Mouse (Mus musculus) B cell, adult 2 months (primary cell): ENCODE data around the gene Asic3.

Experiments used
- DNase-seq, 2 experiments: peaks; one replicate each; pipeline ENCODE4 v3.0.0; 2022

Asic3 gene

GRCm38 (mm10) chr5:24388246-24388915 lies 24.8 kb upstream of the Asic3 start:
- DNase-seq, result no peak

DNA sequence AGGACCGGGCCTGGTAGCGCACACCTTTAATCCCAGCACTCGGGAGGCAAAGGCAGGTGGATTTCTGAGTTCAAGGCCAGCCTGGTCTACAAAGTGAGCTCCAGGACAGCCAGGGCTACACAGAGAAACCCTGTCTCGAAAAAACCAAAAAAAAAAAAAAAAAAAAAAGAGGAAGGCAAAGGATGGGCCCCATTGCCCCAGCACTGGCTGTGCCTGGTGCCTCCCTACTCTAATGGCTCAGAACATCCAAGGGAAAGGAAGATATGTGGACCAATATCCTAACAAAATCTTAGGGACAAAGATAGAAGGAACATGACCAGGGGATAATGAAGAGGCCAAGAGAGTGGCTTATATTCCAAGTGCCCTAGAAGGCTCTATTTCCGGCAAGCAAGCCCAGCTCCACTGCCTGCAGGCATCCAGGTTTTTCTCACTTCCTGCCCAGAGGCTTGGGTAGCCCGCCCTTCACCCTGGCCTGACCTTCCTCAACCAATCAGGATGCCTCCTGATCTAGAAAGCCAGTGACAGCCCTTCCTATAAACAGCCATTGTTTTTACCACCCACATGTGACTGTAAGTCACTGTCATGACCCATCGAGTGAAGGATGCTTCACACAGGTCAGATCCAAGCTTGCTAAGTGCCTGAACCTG lies 24.1 kb upstream of the Asic3 start:
- no peak for DNase-seq

- no peak for DNase-seq
Observed at GRCm38 (mm10) chr5:24389658-24390020, 23.6 kb upstream of the Asic3 start.

- DNase-seq, result no peak
Observed at GRCm38 (mm10) chr5:24391864-24392263, 21.3 kb upstream of the Asic3 start, which contains the start of gene Atg9b. Gene Atg9b, minus strand, starts transcription at chr5:24392143.

- DNase-seq, result no peak
Observed at GRCm38 (mm10) chr5:24392724-24393123, 20.5 kb upstream of the Asic3 start.

- DNase-seq, result peak; percentile 95 to 96
Observed at GRCm38 (mm10) chr5:24393392-24393997, 19.7 kb upstream of the Asic3 start, which contains the start of gene Abcb8. Gene Abcb8, plus strand, starts transcription at chr5:24393663.

GRCm38 (mm10) chr5:24394165-24394894 lies 18.9 kb upstream of the Asic3 start:
- DNase-seq, result peak; percentile 90 to 92

DNA sequence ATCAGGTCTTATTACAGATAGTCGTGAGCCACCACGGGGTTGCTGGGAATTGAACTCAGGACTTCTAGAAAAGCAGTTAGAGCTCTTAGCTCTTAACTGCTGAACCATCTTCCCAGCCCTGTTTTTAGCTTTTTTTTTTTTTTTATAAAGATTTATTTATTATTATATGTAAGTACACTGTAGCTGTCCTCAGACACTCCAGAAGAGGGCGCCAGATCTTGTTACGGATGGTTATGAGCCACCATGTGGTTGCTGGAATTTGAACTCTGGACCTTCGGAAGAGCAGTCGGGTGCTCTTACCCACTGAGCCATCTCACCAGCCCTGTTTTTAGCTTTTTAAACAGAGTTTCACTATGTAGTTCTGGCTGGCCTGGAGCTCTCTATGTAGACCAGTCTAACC lies 16.9 kb upstream of the Asic3 start:
- DNase-seq, result peak in 1 of 2 experiments; percentile 32

- no peak for DNase-seq
Observed at GRCm38 (mm10) chr5:24399686-24400085, 13.5 kb upstream of the Asic3 start.

GRCm38 (mm10) chr5:24400362-24400761 lies 12.8 kb upstream of the Asic3 start:
- no peak for DNase-seq

DNA sequence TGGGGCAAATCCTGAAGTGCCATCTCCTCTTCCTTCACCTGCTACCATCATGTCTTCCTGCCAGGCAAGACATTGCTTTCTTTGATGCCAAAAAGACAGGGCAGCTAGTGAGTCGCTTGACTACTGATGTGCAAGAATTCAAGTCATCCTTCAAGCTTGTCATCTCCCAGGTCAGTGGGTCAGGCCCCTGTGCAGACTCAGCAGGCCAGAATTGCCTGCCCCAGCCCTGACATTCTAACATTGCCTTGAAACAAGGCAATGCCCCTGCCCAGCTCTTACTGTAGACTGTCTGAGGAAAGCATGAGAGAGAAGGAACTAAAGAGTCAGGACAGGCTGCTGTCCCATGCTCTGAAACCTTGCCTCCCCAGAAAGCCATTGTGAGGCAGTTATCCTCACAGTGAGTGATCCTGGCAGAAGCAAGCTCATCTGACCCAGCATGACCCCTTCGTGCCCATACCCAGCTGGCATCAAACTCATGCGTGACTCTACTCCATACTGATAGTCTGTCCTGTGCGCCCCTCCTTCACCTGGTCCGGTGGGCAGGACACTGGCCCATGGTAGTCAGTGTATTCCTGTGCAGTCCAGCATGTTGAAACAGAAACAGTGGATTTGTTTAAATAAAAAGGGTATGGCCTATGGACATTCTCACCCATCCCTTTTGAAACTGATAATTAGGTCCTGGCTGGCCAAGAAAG lies 12.1 kb upstream of the Asic3 start:
- DNase-seq, result no peak

DNA sequence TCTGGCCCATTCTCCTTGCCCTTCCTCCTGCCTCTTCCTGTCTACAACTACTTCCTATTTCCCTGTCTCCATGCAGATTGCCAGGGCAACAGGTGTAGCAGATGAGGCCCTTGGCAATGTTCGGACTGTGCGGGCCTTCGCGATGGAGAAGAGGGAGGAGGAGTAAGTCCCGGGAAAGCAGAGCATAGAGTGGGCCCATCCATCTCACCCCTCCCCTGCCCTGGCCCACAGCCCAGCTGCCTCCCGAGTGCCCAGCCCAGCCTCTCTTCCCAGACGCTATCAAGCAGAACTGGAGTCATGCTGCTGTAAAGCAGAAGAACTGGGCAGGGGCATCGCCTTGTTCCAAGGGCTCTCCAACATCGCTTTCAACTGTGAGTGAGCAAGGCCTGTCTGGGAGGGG lies 11.2 kb upstream of the Asic3 start:
- no peak for DNase-seq

DNA sequence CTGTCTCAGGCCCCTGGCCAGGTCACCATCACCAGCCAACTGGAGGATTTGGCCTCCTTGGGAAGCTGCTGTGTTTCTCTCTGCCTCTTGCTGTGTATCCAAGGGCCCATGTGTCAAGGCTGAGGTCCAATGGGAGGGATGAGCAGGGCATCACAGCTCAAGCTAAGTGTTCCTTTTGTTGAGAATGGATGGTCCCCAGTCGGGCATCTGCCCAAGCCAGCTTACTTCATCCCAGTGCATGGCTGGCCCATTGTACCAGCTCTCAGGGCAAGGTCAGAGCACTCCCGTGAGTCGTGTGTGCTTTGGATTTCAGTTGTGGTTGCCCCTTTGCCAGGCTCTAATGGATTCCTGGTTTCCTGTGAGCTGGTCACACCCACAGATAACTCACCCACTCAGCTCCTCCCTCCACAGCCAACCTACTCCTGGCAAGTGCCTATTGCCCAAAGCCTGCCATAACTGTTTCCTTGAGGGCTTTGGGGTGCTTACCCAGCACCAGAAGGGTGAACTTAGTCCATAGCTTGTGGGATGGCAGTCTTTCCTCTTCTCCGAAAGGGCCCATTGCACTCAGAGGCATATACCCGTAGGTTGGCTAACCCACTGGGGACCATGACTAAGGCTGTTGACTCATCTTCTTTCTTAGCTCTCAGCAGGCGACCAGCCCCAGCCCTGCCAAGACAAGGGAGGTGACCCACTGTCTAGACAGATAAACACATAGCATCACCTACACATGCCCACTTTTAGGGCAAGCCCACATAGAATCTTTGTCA lies 8.4 kb upstream of the Asic3 start:
- no peak for DNase-seq

DNA sequence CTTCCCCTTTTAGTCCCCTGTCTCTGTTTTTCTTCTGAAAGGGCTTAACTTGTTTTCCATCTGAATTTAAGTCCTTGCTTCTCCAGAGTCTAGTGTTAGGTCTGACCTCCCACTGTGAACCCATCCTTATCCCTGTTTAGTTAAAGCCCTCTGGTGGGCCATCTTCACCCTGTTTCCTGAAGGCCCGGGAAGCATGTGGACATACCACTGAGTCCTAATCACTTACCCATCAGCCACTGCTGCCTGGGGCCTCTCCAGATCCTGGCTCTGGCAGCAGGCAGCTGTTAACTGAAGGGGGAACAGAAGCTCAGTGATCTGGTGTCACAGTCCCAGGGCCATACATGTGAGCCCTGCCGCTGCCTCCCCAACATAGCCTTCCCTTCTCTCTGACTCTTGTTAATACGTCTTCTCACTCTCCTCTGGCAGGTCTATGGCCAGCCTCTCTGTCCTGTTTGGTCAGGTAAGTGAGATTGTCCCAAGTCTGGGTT lies 7.8 kb upstream of the Asic3 start:
- DNase-seq, result no peak

DNA sequence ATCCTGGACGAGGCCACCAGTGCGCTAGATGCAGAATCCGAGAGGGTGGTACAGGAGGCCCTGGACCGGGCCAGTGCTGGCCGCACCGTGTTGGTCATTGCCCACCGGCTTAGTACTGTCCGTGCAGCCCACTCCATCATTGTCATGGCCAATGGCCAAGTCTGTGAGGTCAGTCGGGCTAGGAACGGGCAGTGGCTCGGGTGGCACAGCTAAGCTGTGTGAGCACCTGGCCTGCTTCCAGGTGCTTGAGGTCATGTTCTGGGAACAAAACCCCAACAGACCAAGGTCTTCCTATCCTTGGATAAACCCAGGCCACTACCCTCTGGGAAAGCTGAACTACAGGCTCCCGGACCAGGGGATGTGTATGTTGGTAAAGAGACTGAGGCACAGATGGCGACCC lies 4.5 kb upstream of the Asic3 start:
- DNase-seq, result no peak

GRCm38 (mm10) chr5:24409466-24409865 lies 3.7 kb upstream of the Asic3 start:
- no peak for DNase-seq

DNA sequence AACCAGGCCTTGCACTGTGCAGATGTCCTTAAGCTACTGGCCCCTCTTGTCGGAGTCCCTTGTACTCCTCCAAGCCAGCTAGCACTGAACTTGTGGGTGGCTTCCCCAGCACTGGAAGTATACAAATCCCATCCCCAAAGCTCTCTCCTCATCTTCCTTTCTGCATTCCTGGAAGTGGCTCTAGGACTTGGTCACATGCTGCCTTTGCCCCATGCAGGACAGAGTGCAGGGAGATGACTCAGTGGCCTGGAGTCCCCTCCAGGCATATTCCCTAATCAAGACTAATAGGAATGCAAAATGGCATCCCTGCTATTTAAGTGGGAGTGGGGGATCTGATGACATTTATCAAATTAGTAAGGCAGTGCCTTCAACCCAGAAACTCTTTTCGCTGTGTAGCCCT lies 1.1 kb upstream of the Asic3 start:
- DNase-seq, result no peak

GRCm38 (mm10) chr5:24413938-24414337 lies 746 bp downstream of the Asic3 start:
- DNase-seq, result no peak

DNA sequence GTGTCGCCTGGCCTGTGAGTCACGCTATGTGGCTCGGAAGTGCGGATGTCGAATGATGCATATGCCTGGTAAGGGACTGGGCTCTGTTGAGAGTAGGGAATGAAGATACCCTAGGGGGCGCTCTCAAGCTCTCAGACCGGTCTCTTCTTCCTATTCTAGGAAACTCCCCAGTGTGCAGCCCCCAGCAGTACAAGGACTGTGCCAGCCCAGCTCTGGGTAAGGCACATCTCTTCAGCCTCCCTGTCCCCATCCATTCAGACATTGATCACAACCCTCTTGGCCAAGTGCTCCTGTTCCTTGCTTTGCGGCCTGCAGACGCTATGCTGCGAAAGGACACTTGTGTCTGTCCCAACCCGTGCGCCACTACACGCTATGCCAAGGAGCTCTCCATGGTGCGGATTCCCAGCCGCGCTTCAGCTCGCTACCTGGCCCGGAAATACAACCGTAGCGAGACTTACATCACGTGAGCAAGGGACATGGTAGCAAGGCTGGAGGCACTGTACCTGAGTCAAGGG lies 3.1 kb downstream of the Asic3 start:
- DNase-seq, result peak; percentile 79 to 82

- no peak for DNase-seq
Observed at GRCm38 (mm10) chr5:24417587-24417986, 4.4 kb downstream of the Asic3 start.

GRCm38 (mm10) chr5:24420381-24420780 lies 7.2 kb downstream of the Asic3 start:
- DNase-seq, result no peak
